Mouse (Mus musculus) frontal cortex, postnatal 10 days (tissue): Measurements from ENCODE around the gene Prickle2.

Source experiments
- DNase-seq, 2 experiments: peaks; one replicate each; pipeline ENCODE4 v3.0.0; 2022; ENCODE audit warnings: low spot score in 2 of 2, mixed read lengths in 1 of 2

The Prickle2 gene

GRCm38 (mm10) chr6:92449956-92450355, 256.0 kb downstream of the Prickle2 start:
- DNase-seq = no peak

GRCm38 (mm10) chr6:92446662-92447061, 259.3 kb downstream of the Prickle2 start:
- DNase-seq = no peak

GRCm38 (mm10) chr6:92441205-92441604, 264.8 kb downstream of the Prickle2 start:
- no peak for DNase-seq

- DNase-seq = no peak
These were observed 265.7 kb downstream of the Prickle2 start for GRCm38 (mm10) chr6:92440251-92440650.

- no peak for DNase-seq
These were observed 273.8 kb downstream of the Prickle2 start for GRCm38 (mm10) chr6:92432146-92432545.

- DNase-seq = no peak
These were observed 278.4 kb downstream of the Prickle2 start for GRCm38 (mm10) chr6:92427406-92428171.

- no peak for DNase-seq
These were observed 280.1 kb downstream of the Prickle2 start for GRCm38 (mm10) chr6:92425901-92426300.

- no peak for DNase-seq
These were observed 280.5 kb downstream of the Prickle2 start for GRCm38 (mm10) chr6:92425476-92425875.

GRCm38 (mm10) chr6:92424991-92425390, 281.0 kb downstream of the Prickle2 start:
- no peak for DNase-seq

GRCm38 (mm10) chr6:92422286-92422685, 283.7 kb downstream of the Prickle2 start:
- DNase-seq = peak in 1 of 2 experiments; percentile 36

- no peak for DNase-seq
These were observed 285.8 kb downstream of the Prickle2 start for GRCm38 (mm10) chr6:92420106-92420505.

GRCm38 (mm10) chr6:92415405-92415755, 290.6 kb downstream of the Prickle2 start:
- DNase-seq = no peak

GRCm38 (mm10) chr6:92414478-92415404, 291.2 kb downstream of the Prickle2 start:
- no peak for DNase-seq

GRCm38 (mm10) chr6:92413982-92414381, 292.0 kb downstream of the Prickle2 start:
- DNase-seq = no peak

- no peak for DNase-seq
These were observed 296.2 kb downstream of the Prickle2 start for GRCm38 (mm10) chr6:92409788-92410187.

- DNase-seq = no peak
These were observed 298.7 kb downstream of the Prickle2 start for GRCm38 (mm10) chr6:92407259-92407658.

GRCm38 (mm10) chr6:92405571-92405970, 300.4 kb downstream of the Prickle2 start:
- DNase-seq = no peak

- DNase-seq = no peak
These were observed 308.1 kb downstream of the Prickle2 start for GRCm38 (mm10) chr6:92397876-92398275.

- no peak for DNase-seq
These were observed 310.4 kb downstream of the Prickle2 start for GRCm38 (mm10) chr6:92395556-92395955.

GRCm38 (mm10) chr6:92395143-92395542, 310.8 kb downstream of the Prickle2 start:
- no peak for DNase-seq

GRCm38 (mm10) chr6:92394628-92395027, 311.3 kb downstream of the Prickle2 start:
- peak; percentile 43 to 63 for DNase-seq

- peak in 1 of 2 experiments; percentile 35 for DNase-seq
These were observed 315.6 kb downstream of the Prickle2 start for GRCm38 (mm10) chr6:92390321-92390720.

- no peak for DNase-seq
These were observed 317.3 kb downstream of the Prickle2 start for GRCm38 (mm10) chr6:92388681-92389080.
